Mouse (Mus musculus): ENCODE measurements at regions not wholly inside any gene's neighbourhood (a gene's known extent, or its start where the extent isn't known, plus 50 kb on each side); places are given as distances from the start of the nearest gene placed in this dataset.

DNA sequence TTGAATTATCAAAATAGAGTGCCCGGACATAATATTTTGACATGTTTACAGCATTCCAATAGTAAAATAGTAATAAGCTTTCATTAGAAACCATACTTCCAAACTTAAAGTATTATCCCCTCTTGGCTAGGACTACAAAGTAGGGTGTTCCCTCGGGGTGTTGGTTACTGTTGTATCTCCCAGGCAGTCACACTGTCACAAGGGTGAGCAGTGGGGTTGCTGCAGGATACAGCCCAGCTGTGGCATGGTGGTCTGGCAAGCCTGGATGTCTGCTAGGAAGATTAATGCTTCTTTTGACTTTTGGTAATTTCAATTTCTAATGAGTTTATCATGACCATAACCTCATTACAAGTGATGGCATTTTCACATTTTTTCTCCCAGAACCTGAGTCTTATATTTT, 143.3 kb downstream of the Cxxc4 start:
- TF ChIP-seq CTCF (IDR thresholded peaks at IDR 0.05; ENCODE audit: low read depth, low read length) (no peak), POLR2AphosphoS5 (IDR thresholded peaks at IDR 0.05; ENCODE audit: insufficient replicate concordance, low read depth, low read length) (no peak), GATA1 (IDR thresholded peaks at IDR 0.05; ENCODE audit: borderline replicate concordance, low read length) (no peak)

Measured in G1E (cell line).